Mouse (Mus musculus) layer of hippocampus, postnatal 25 days (tissue): Measurements from ENCODE around the gene Gabra5. TPM values are rescaled to one million over a fixed set of nuclear protein-coding genes. Genes with fewer than 3 reads are reported as not detected.

Source experiments
- DNase-seq, 2 experiments: peaks; one replicate each; pipeline ENCODE4 v3.0.0; 2022; ENCODE audit warnings: mixed read lengths in 2 of 2, low spot score in 1 of 2; ENCODE audit errors: extremely low spot score in 1 of 2
- total RNA-seq, 2 experiments: library from RNA; stranded (reverse); gene quantifications; 2 replicates each; pipeline ENCODE4 v1.2.3; 2021

Gene Gabra5
- total RNA-seq, 2 experiments from 2014 or later: 183 to 203 TPM

DNA sequence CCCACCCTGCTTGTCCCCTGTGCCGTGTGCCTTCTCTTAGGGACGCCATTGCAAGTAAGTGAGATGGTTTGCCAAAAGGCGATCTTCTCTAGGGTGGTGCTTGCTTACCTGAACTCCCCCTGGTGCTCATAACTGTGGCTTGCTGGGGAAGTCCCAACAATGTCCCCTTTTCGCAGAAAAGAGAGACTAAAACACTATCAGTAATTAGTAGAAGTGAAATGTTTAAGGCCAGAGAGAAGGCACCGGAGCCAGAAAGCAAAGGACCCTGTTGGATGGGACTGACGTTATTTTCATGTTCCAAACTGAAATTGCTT, 122.6 kb downstream of the Gabra5 start:
- no peak for DNase-seq

DNA sequence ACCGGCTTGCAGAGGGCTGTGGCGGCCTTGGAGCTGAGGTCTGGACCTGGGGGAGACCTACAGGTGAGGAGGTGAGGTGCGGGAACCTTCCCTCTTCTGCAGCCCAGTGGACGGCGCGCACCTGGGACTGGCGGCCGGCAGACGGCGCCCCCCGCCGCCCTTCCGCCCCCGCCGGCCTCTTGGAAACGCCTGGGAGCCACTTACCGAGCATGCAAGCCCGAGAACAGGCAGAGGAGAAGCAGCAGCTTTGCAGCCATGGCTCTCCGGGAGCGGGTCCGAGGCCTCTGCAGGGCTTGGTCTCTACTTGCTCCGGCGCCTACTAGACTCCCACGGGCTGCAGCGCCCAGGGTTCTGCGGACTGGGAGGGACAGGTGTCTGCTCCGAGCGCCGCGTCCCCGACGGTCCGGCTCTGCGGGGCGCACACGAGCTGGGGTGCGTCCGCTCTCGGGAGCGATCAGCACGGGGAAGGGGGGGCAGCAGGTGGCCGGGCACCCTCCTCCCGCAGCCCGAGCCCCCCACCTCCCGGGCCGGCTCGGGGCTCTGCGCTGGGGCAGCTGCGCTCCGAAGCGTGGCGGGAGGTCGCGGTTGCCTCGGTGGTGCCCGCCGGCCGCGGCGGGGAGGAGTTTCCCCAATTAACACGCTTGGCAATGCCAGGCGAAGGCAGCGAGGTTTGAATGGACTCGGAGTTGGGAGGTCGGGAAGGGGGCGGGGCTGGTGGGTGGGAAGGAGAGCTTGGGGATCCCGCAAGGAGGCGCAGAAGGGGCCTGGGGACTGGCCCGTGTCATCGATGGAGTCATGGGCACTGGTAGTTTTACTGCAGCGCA, 123.1 kb downstream of the Gabra5 start, which contains the start of gene Gabrg3:
Gabrg3 (minus strand) TSS at position 672 of the 824 bp plus-strand sequence.
- DNase-seq: peak; percentile 31 to 43

DNA sequence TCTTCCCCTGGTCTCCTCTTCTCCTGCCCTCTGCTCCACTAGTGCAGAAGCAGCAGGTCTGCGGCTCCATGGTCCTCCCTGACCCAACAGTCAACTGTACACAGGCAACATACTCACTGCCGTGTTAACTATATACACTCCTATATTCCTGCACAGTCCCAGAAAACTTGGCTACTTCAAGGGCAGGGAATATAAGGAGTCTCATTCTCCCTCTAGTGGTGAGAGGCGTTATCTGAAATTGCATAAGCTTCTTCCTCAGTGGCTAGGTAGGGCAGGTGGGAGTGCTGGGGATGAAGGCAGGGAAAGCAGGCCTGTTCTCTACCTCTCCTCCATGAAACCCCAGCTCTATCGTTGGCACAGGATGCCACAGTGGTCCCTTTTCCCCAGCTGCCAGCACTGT, 125.7 kb downstream of the Gabra5 start:
- DNase-seq: peak in 1 of 2 experiments; percentile 9

DNA sequence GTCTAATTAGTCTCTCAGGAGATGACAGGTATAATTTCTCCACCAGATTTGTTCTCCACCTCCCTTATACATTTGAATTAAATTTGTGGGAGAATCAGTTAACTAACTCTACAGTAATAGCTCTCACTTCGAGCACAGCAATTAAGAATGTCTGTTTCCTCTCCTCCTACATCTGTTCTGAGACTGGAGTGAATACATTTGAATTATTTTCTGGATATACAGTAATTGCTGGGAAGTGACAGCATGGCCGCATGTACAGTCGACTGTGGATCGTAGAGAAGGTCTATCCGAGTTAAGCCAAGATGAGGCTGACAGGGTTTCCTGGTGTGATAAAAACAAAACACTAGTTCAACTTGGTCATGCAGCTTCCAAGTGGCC, 143.9 kb downstream of the Gabra5 start:
- DNase-seq: no peak

DNA sequence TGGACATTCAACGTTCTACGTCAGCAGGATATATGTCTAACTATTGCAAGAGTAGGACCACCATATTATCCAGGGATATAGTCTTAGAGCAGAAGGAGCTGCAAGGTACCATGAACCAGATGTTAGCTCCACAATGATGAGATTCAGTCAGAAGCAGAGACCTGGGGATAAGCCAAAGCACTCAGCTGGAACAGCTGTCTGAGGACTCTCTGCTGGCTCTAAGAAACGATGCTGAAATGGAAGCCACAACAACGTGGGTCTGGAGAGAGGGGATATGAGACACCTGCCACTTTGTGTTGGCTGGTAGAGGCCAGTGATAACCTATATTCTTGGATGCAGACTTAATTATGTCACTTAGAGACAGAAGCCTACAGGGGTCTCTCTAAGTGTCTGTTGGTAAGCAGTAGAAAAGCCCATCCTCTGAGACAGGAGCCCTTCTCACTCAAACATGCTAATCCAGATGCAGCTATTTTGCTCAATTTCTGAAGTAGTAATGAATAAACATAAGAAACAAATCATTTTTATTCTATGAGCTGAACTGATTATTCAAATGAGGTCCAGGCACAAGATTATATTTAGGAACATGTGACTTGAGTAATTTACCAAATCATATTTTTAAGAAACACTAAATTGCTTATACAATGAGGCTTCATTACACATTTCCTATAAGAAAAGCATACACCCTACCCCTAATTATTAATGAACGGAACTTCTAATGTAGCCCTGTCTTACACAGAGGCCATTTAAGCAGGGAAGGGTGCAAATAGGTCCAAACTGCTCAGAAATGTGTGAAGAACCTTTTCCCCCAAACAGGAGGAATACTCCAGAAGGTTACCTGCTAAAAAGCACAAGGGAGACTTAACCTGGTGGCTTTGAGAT, 144.5 kb downstream of the Gabra5 start:
- no peak for DNase-seq

DNA sequence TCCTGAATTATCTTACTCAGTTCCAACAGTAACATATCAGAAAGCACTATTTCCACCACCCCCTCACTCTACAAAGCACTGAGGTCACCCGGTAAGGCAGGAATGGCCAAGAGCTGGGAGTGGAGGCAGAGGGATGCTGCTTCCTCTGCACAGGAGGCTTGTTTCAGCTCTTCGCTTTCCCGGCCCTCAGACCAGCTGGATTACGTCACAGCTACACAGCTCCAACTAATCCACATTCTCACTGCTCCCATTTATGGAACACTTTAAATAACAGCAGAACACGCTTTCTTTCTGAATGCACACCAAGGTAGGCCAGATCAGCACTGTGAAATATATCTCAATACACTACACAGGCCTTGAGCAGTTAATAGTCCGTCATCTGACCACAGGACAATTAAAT, 146.0 kb downstream of the Gabra5 start:
- DNase-seq: no peak

DNA sequence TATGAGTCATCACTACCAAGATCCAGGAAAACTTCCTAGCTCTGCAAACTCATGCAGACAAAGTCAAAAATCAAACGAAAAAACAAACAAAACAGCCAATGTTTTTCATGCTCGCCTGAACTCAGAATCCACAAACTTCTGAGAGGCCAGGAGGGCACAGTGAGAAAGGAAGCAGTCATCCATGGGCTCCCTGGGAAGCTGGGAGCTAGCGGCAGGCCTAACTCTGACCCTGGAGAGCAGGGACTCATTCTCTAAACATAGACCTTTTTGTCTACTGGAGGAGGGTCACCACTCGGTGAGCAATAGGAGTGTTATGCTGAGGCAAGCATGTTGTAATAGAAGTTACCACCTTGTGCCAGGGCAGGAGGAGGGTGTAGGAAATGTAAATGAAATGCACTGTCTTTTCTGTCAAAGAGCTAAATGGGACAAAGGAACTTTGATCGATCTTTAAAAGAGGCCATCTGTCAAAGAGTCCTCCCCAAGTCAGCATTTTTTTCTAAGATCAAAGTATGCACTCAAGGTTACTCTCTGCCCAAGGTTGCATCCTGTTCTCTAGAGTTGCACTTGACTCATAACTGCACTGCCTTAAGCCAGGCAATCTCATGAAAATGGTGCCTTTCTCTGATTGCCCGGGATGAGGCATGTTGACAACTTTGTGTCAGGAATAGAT, 151.9 kb downstream of the Gabra5 start:
- no peak for DNase-seq

Other genes with a start within 250 kb of the Gabra5 start
- gene Gabrg3, start 122.9 kb downstream of the Gabra5 start, total RNA-seq: 10 to 100 TPM; 14.1 to 17.8 TPM
- gene Gabrb3, start 90.4 kb downstream of the Gabra5 start, total RNA-seq: 100 to 1,000 TPM; 258 to 310 TPM